Mouse (Mus musculus) intestine, embryonic 16.5 days (tissue): Measurements from ENCODE around the gene Prr36. TPM values are rescaled to one million over a fixed set of nuclear protein-coding genes. Genes with fewer than 3 reads are reported as not detected.
A peak's percentile ranks its signal among the peaks of the same experiment; 100 is the strongest.
"Not testable (repeated sequence)": the region's sequence is repeated elsewhere in the genome, so short reads cannot be mapped to it uniquely, and the experiment has no call there.

Experiments used
- ATAC-seq: fragments of 200-750 bp; cut with Nextera tagmentation; 2 replicates; pipeline ENCODE4 v1.8.0; 2017; ENCODE audit warnings: moderate TSS enrichment, moderate library complexity
- H3K27ac ChIP-seq: fragments of 300-500 bp; sonication (generic); 2 replicates; pipeline ENCODE4 v1.5.1; 2014; ENCODE audit warnings: mild to moderate bottlenecking, low read length
- H3K27me3 ChIP-seq: fragments of 300-500 bp; sonication (generic); replicated peaks from 2 replicates; pipeline ENCODE4 v1.6.1; 2014; ENCODE audit warnings: low read length, control low read depth, mixed read lengths; ENCODE audit not compliant: control insufficient read depth, insufficient read depth
- H3K36me3 ChIP-seq: fragments of 300-500 bp; sonication (generic); 2 replicates; pipeline ENCODE4 v1.6.1; 2014; ENCODE audit warnings: low read length, control low read depth; ENCODE audit not compliant: control insufficient read depth, insufficient read depth
- H3K4me1 ChIP-seq: fragments of 300-500 bp; sonication (generic); 2 replicates; pipeline ENCODE4 v1.6.1; 2014; ENCODE audit warnings: low read length, control low read depth, mixed read lengths; ENCODE audit not compliant: control insufficient read depth, insufficient read depth
- H3K4me2 ChIP-seq: fragments of 300-500 bp; sonication (generic); 2 replicates; pipeline ENCODE4 v1.6.1; 2014; ENCODE audit warnings: low read depth, low read length, control low read depth
- H3K4me3 ChIP-seq: fragments of 300-500 bp; sonication (generic); 2 replicates; pipeline ENCODE4 v1.5.1; 2014; ENCODE audit warnings: mild to moderate bottlenecking, low read length
- H3K9ac ChIP-seq: fragments of 300-500 bp; sonication (generic); 2 replicates; pipeline ENCODE4 v1.6.1; 2014; ENCODE audit warnings: low read depth, low read length
- H3K9me3 ChIP-seq: fragments of 300-500 bp; sonication (generic); 2 replicates; pipeline ENCODE4 v1.6.1; 2016; ENCODE audit warnings: low read length, control low read depth; ENCODE audit not compliant: control insufficient read depth
- WGBS: fragments of 180-500 bp; shearing (Covaris S2); extraction: QIAGEN DNeasy Blood & Tissue Kit; methylation state at CpG from one replicate; pipeline ENCODE4 v1.1.7; 2014; 5-methylcytosine and 5-hydroxymethylcytosine counted together
- polyA plus RNA-seq: library from polyadenylated mRNA; unstranded; fragments of >200 nt; fragmentation: Nextera tagmentation; extraction: Ambion mirVana; gene quantifications from 2 replicates; pipeline ENCODE4 v1.2.1, GENCODE M21; 2015

Prr36 gene
- polyA plus RNA-seq, 1 experiment from 2014 or later, result 3.2 TPM

DNA sequence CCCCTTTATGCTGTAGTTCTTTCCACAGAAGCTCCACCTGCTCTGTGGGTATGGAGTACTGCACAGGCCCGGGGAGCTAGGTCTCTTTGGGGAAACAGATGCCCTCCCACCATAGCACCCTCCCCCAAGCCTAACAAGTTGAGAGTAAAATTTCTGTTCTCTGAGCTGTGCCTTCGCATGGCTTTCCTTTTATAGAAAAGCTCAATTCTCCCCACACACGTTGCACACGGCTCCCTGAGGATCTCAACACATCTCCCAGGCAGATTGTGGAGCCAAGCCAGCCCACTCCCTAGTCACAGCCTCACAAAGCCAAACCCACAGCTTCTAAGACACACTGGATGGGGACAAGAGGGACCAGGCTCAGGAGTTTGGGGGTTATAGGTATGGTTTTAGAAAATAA lies 39.7 kb upstream of the Prr36 start:
- Histone ChIP-seq H3K36me3 (peaks cover 24% of the 10 kb centered on the region), H3K4me2 (no peak overlapping the region), H3K9ac (no peak overlapping the region), H3K4me1 (peaks cover 23% of the 10 kb centered on the region), H3K27ac (peak overlapping the region; percentile 33), H3K4me3 (no peak overlapping the region), H3K27me3 (no peaks in the 10 kb centered on the region), H3K9me3 (no peaks in the 10 kb centered on the region)
- ATAC-seq, result no peak
- 51% methylated on average over 4 of the region's 4 CpGs for WGBS

DNA sequence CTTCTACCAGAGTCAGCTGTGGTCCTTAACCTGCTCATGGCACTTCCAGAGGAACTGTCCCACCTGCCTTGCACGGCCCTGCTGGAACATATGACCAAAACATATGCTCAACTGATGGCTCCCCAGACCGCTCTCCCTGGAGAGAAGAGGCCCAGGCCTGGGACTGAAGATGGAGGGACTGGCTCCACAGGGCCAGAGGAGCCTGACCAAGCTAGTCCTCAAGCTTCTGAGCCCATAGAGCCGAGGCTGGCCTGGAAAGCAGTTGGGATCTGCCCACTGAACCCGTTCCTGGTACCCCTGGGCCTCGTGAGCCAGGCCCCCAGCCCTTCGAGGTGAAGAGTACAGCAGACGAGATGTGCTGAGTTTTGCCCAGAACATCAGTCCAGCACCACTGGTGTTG lies 38.2 kb upstream of the Prr36 start:
- not testable (repeated sequence) for H3K4me2 ChIP-seq, H3K4me3 ChIP-seq, H3K9ac ChIP-seq, H3K27ac ChIP-seq, H3K27me3 ChIP-seq, ATAC-seq, H3K9me3 ChIP-seq
- Histone ChIP-seq H3K4me1 (peaks cover 23% of the 10 kb centered on the region), H3K36me3 (peaks cover 15% of the 10 kb centered on the region; the same call in 1 of the 2 replicates)
- 83% methylated on average over 7 of the region's 7 CpGs for WGBS

DNA sequence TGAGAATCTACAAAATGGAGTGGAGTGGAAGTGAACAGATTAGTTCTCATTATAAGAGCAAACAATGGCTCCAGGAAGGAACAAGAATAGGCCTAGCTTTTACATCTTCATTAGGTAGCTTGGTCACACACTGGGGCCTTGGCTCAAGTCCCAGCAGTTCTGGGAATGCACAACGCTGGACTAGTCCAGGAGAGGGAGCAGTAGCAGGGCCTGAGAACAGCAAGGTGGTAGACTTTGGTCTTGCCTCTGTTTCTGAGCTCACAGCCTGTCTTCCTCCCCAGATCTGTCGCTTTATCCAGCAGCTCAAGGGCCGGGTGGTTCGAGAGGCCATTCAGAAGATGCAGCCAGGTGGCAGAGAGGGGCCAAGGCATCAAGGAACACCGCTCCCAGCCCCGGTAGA lies 36.7 kb upstream of the Prr36 start:
- H3K27me3 ChIP-seq, result no peaks in the 10 kb centered on the region
- no peaks in the 10 kb centered on the region for H3K9me3 ChIP-seq
- peaks cover 9% of the 10 kb centered on the region; the same call in 1 of the 2 replicates for H3K36me3 ChIP-seq
- H3K9ac ChIP-seq, result 0 out of 2 replicates have a peak overlapping the region, but pooled peaks have one; percentile 29
- peaks cover 22% of the 10 kb centered on the region for H3K4me1 ChIP-seq
- no peak for ATAC-seq
- peak overlapping the region; percentile 98 for H3K4me3 ChIP-seq
- no peak overlapping the region for H3K27ac ChIP-seq
- peak overlapping the region; percentile 66 for H3K4me2 ChIP-seq
- 66% methylated on average over 6 of the region's 6 CpGs for WGBS

- Histone ChIP-seq H3K4me1 (peaks cover 23% of the 10 kb centered on the region), H3K27me3 (no peaks in the 10 kb centered on the region), H3K27ac (peak within 1 kb of the TSS; percentile 93), H3K4me2 (peak within 1 kb of the TSS; percentile 75), H3K9ac (peak within 1 kb of the TSS; percentile 93), H3K9me3 (no peaks in the 10 kb centered on the region), H3K4me3 (peak within 1 kb of the TSS; percentile 98), H3K36me3 (peaks cover 12% of the 10 kb centered on the region; the same call in 1 of the 2 replicates)
- under 1% methylated on average over 69 of the region's 69 CpGs for WGBS
- ATAC-seq, result peak; percentile 93
Measured at GRCm38 (mm10) chr8:4252934-4253841, 35.9 kb upstream of the Prr36 start, which contains the start of gene Snapc2. Snapc2 (plus strand) TSS chr8:4253080.

- Histone ChIP-seq H3K9ac (peak overlapping the region; percentile 93), H3K36me3 (peaks cover 14% of the 10 kb centered on the region; the same call in 1 of the 2 replicates), H3K4me1 (peaks cover 20% of the 10 kb centered on the region), H3K27me3 (no peaks in the 10 kb centered on the region), H3K9me3 (no peaks in the 10 kb centered on the region), H3K4me2 (peak overlapping the region; percentile 75), H3K4me3 (peak overlapping the region; percentile 98), H3K27ac (no peak overlapping the region; the same call in 1 of the 2 replicates)
- peak; percentile 0; the same call in 1 of the 2 replicates for ATAC-seq
- 43% methylated on average over 8 of the region's 8 CpGs for WGBS
Measured at GRCm38 (mm10) chr8:4252116-4252760, 35.0 kb upstream of the Prr36 start.

GRCm38 (mm10) chr8:4250306-4250970 lies 33.2 kb upstream of the Prr36 start:
- peaks cover 10% of the 10 kb centered on the region for H3K36me3 ChIP-seq
- peak; percentile 26 for ATAC-seq
- no peak overlapping the region for H3K9ac ChIP-seq
- H3K27me3 ChIP-seq, result no peaks in the 10 kb centered on the region
- H3K4me1 ChIP-seq, result peaks cover 20% of the 10 kb centered on the region
- no peak overlapping the region for H3K4me3 ChIP-seq
- no peaks in the 10 kb centered on the region for H3K9me3 ChIP-seq
- no peak overlapping the region for H3K4me2 ChIP-seq
- WGBS, result 39% methylated on average over 26 of the region's 26 CpGs
- no peak overlapping the region for H3K27ac ChIP-seq

DNA sequence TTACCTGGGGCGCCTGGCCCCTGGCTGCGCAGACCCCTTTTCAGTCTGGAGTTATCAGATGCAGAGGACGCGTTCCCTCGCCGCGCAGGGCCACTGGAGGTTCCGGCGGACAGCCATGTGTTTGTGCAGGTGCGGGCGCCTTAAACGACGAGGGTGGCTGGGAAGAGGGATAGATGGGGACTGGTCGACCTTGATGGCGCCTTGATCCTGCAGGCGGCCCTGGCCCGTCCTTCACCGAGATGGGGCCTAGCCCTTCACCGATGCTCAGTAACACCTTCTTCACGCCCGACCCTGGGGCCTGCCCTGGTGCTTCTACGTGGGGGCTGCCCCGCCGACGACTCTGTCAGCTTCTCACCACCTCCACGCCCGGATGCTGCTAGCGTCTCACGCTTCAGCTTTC lies 32.0 kb upstream of the Prr36 start:
- Histone ChIP-seq H3K4me2 (no peak overlapping the region), H3K4me1 (peaks cover 19% of the 10 kb centered on the region), H3K9ac (peak overlapping the region; percentile 25; the same call in 1 of the 2 replicates), H3K4me3 (no peak overlapping the region), H3K27ac (no peak overlapping the region), H3K9me3 (no peaks in the 10 kb centered on the region), H3K27me3 (no peaks in the 10 kb centered on the region), H3K36me3 (peaks cover 16% of the 10 kb centered on the region)
- no peak for ATAC-seq
- whole genome bisulfite sequencing, result 23% methylated on average over 29 of the region's 29 CpGs

- ATAC-seq, result no peak
- Histone ChIP-seq H3K27me3 (no peaks in the 10 kb centered on the region), H3K4me3 (no peak within 1 kb of the TSS), H3K9me3 (no peaks in the 10 kb centered on the region), H3K9ac (peak within 1 kb of the TSS; percentile 25; the same call in 1 of the 2 replicates), H3K36me3 (peaks cover 24% of the 10 kb centered on the region), H3K4me1 (peaks cover 12% of the 10 kb centered on the region), H3K4me2 (no peak within 1 kb of the TSS), H3K27ac (no peak within 1 kb of the TSS; the same call in 1 of the 2 replicates)
- WGBS, result 75% methylated on average over 15 of the region's 15 CpGs
Measured at GRCm38 (mm10) chr8:4247951-4248540, 30.8 kb upstream of the Prr36 start, which contains the start of gene Tgfbr3l. Tgfbr3l (plus strand) TSS chr8:4248214.
